Mouse (Mus musculus) hindbrain, embryonic 15.5 days (tissue): ENCODE results near the gene Vps54. TPM values are rescaled to one million over a fixed set of nuclear protein-coding genes. Genes with fewer than 3 reads are reported as not detected.
A peak's percentile ranks its signal among the peaks of the same experiment; 100 is the strongest.

Source experiments
- ATAC-seq: fragments of 200-750 bp; cut with Nextera tagmentation; 2 replicates; pipeline ENCODE4 v1.8.0; 2017; ENCODE audit warnings: low read depth, moderate number of reproducible peaks, moderate TSS enrichment; ENCODE audit not compliant: low FRiP score
- H3K27ac ChIP-seq: fragments of 300-500 bp; sonication (generic); replicated peaks from 2 replicates; pipeline ENCODE4 v1.5.1; 2015; ENCODE audit warnings: mild to moderate bottlenecking, inconsistent platforms
- H3K27me3 ChIP-seq: fragments of 300-500 bp; sonication (generic); 2 replicates; pipeline ENCODE4 v1.6.1; 2015; ENCODE audit warnings: control low read depth, inconsistent platforms
- H3K36me3 ChIP-seq: fragments of 300-500 bp; sonication (generic); 2 replicates; pipeline ENCODE4 v1.6.1; 2015; ENCODE audit warnings: control low read depth, inconsistent platforms
- H3K4me1 ChIP-seq: fragments of 300-500 bp; sonication (generic); replicated peaks from 2 replicates; pipeline ENCODE4 v1.6.1; 2015; ENCODE audit warnings: control low read depth, inconsistent platforms
- H3K4me2 ChIP-seq: fragments of 300-500 bp; sonication (generic); 2 replicates; pipeline ENCODE4 v1.6.1; 2015; ENCODE audit warnings: moderate library complexity, mild to moderate bottlenecking, inconsistent platforms
- H3K4me3 ChIP-seq: fragments of 300-500 bp; sonication (generic); 2 replicates; pipeline ENCODE4 v1.5.1; 2015; ENCODE audit warnings: mild to moderate bottlenecking, inconsistent platforms
- H3K9ac ChIP-seq: fragments of 300-500 bp; sonication (generic); 2 replicates; pipeline ENCODE4 v1.6.1; 2015; ENCODE audit warnings: inconsistent platforms
- H3K9me3 ChIP-seq: fragments of 300-500 bp; sonication (generic); 2 replicates; pipeline ENCODE4 v1.6.1; 2016; ENCODE audit warnings: control low read depth, inconsistent platforms
- WGBS: fragments of 180-500 bp; shearing (Covaris S2); methylation state at CpG from one replicate; pipeline ENCODE4 v1.1.7; 2015; 5-methylcytosine and 5-hydroxymethylcytosine counted together
- microRNA counts: library from miRNA; unstranded; fragments of <30 nt; microRNA quantifications from one replicate; lab custom pipeline; 2016
- microRNA-seq: library from miRNA; unstranded; fragments of <30 nt; microRNA quantifications from one replicate; pipeline ENCODE4, GENCODE M21; 2016
- polyA plus RNA-seq: library from polyadenylated mRNA; unstranded; fragments of >200 nt; fragmentation: Nextera tagmentation; extraction: Ambion mirVana; gene quantifications from 2 replicates; pipeline ENCODE4 v1.2.1, GENCODE M21; 2015

Vps54 gene
- polyA plus RNA-seq, 1 experiment from 2014 or later, result 11.2 TPM

DNA sequence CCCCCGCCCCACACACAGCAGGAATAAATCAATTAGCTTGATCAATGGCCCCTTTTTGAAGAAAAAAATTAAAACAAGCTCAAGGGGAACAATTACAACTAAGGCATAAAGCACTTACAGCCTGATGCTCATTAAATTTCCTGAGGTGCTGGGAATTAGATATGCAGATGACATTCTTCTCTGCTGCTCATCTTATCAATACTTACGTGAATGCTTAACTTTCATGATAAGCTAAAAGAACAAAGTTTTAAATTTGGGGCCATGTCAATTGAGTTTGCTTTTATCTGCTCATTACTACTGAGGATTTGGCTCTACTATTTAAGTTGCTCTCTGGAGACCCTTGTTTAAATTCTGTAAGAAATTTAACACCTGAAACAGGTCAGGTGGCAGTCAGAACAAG is 109.8 kb downstream of the Vps54 start:
- H3K4me3 ChIP-seq, result no peak overlapping the region
- no peaks in the 10 kb centered on the region for H3K9me3 ChIP-seq
- no peaks in the 10 kb centered on the region for H3K27me3 ChIP-seq
- peaks cover 19% of the 10 kb centered on the region for H3K36me3 ChIP-seq
- no peak overlapping the region for H3K27ac ChIP-seq
- no peak overlapping the region for H3K9ac ChIP-seq
- ATAC-seq, result no peak
- WGBS, result 74% methylated on average over 2 of the region's 2 CpGs
- H3K4me2 ChIP-seq, result no peak overlapping the region
- no peaks in the 10 kb centered on the region for H3K4me1 ChIP-seq

DNA sequence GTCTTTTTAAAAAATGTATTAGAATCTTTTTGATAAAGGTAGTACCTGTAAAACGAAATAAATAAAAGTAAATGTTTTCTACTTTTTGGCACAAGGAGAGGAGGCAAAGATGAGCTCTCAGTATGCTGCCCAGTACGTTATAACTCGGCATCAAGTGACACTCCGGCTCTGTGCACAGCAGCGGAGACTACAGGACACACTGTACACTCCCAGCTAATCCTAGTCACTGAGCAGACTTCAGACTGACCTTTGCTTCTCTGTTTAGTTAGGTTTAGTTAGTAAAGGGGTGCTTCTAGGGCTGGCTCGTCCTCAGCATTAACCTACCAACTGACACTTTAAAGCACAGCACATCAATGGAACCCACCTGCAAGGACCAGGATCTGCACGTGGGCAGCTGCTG is 112.2 kb downstream of the Vps54 start:
- H3K4me2 ChIP-seq, result no peak overlapping the region
- no peak overlapping the region for H3K9ac ChIP-seq
- H3K27me3 ChIP-seq, result no peaks in the 10 kb centered on the region
- no peak for ATAC-seq
- no peaks in the 10 kb centered on the region for H3K9me3 ChIP-seq
- no peak overlapping the region for H3K4me3 ChIP-seq
- 95% methylated on average over 7 of the region's 7 CpGs for WGBS
- H3K4me1 ChIP-seq, result no peaks in the 10 kb centered on the region
- no peak overlapping the region for H3K27ac ChIP-seq
- H3K36me3 ChIP-seq, result peaks cover 12% of the 10 kb centered on the region

GRCm38 (mm10) chr11:21363144-21363940 is 124.3 kb downstream of the Vps54 start:
- Histone ChIP-seq H3K4me3 (no peak overlapping the region), H3K4me1 (peaks cover 1% of the 10 kb centered on the region; the same call in 1 of the 2 replicates), H3K4me2 (no peak overlapping the region), H3K9ac (no peak overlapping the region), H3K9me3 (no peaks in the 10 kb centered on the region), H3K36me3 (no peaks in the 10 kb centered on the region), H3K27me3 (no peaks in the 10 kb centered on the region), H3K27ac (no peak overlapping the region)
- ATAC-seq, result no peak
- 84% methylated on average over 4 of the region's 4 CpGs for WGBS

DNA sequence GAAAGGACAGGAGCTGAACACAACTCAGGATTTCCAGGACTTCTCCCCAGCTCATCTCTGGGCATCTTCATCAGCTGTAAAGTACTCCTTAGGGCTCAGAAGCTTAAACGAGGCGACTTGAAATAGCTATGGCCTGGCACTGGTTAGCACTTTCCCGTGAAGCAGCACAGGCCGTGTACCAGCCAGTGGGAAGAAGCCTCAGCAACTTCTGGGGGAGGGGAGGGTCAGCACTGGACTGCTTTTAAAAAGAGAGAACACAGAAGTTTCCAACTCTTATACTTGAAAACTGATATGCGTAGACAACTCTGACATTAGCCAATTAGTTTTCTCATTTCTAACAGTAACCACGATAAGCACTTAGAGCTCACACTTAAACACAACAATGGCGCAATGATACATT is 129.4 kb downstream of the Vps54 start:
- 47% methylated on average over 7 of the region's 7 CpGs for WGBS
- H3K9ac ChIP-seq, result no peak overlapping the region
- H3K9me3 ChIP-seq, result no peaks in the 10 kb centered on the region
- ATAC-seq, result no peak
- peak overlapping the region; percentile 72 for H3K4me2 ChIP-seq
- no peaks in the 10 kb centered on the region for H3K27me3 ChIP-seq
- H3K27ac ChIP-seq, result no peak overlapping the region
- no peaks in the 10 kb centered on the region for H3K36me3 ChIP-seq
- peak overlapping the region; percentile 92 for H3K4me3 ChIP-seq
- H3K4me1 ChIP-seq, result peaks cover 20% of the 10 kb centered on the region

DNA sequence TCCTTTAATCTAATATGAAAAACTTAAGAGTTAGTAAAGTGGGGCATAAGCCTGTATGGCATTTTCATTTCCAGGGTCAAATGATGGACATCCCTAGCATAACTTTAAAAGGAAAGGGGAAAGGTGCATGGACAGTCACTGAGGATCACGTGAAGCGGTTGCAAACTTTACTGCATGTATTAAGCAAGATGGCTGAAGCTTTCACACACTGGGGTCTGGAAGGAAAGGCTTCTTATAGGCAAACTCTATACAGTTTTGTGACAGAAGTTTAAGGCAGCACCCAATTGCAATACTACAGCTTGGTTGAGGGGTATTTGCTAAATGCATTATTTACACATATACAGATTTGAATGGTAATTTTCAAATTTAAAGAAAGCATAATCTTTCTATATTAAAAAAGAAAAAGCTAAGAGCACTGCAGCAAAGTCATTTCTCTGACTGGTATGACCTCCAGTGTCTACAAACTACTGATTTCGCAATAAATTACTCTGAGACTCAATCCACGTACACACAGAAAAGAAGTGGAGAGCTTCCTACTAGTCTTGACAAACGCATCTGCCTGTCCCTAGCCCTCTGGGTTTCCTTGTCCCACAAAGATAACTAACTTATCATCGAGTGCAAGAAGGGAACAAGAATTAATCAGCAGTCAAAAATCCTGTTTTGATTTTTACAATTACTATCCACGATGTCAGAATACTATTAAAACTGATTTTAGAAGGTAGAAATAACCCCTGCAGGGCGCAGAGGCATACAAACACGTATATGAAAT is 130.4 kb downstream of the Vps54 start:
- 22% methylated on average over 9 of the region's 9 CpGs for WGBS
- H3K9ac ChIP-seq, result peak overlapping the region; percentile 91
- peaks cover 20% of the 10 kb centered on the region for H3K4me1 ChIP-seq
- peak overlapping the region; percentile 90 for H3K27ac ChIP-seq
- no peaks in the 10 kb centered on the region for H3K9me3 ChIP-seq
- H3K27me3 ChIP-seq, result no peaks in the 10 kb centered on the region
- peak overlapping the region; percentile 92 for H3K4me3 ChIP-seq
- no peak for ATAC-seq
- no peaks in the 10 kb centered on the region for H3K36me3 ChIP-seq
- peak overlapping the region; percentile 72 for H3K4me2 ChIP-seq

GRCm38 (mm10) chr11:21370399-21371121 is 131.5 kb downstream of the Vps54 start:
- peak overlapping the region; percentile 72 for H3K4me2 ChIP-seq
- H3K27me3 ChIP-seq, result no peaks in the 10 kb centered on the region
- peak overlapping the region; percentile 90 for H3K27ac ChIP-seq
- no peaks in the 10 kb centered on the region for H3K36me3 ChIP-seq
- ATAC-seq, result peak; percentile 94
- 0% methylated on average over 35 of the region's 69 CpGs for WGBS
- H3K4me1 ChIP-seq, result peaks cover 20% of the 10 kb centered on the region
- H3K9me3 ChIP-seq, result no peaks in the 10 kb centered on the region
- H3K9ac ChIP-seq, result peak overlapping the region; percentile 91
- peak overlapping the region; percentile 92 for H3K4me3 ChIP-seq

MicroRNA genes within 50 kb of the gene (microRNA counts, 519-probe panel; counts per million panel counts)
- microRNA mmu-miR-1933-3p (lab: Ali Mortazavi, UCI), result not detected
- not detected for microRNA mmu-miR-1933-5p (lab: Ali Mortazavi, UCI)

Small RNAs within 50 kb of the gene (microRNA-seq; reads per million reads assigned to microRNA genes)
- gene Mir1933, result not detected

Other genes starting within 250 kb of the Vps54 start
- 63.0 and 67.0 TPM in 2 replicates for gene Peli1, start 148.0 kb upstream of the Vps54 start, polyA plus RNA-seq
- 71.6 and 74.6 TPM in 2 replicates for gene Ugp2, start 131.9 kb downstream of the Vps54 start, polyA plus RNA-seq